Mouse (Mus musculus) CD4-positive helper T cell, adult 2 months (primary cell): ENCODE data around the gene Lemd1.

Experiments used
- DNase-seq: peaks from one replicate; pipeline ENCODE4 v3.0.0-alpha.2; 2012; ENCODE audit warnings: low read depth, missing footprints, low spot score

Gene Lemd1

GRCm38 (mm10) chr1:132164780-132165518 is 26.3 kb upstream of the Lemd1 start:
- DNase-seq: no peak

- DNase-seq: no peak
These were observed 25.4 kb upstream of the Lemd1 start for GRCm38 (mm10) chr1:132165859-132166258.

GRCm38 (mm10) chr1:132168115-132168767 is 23.0 kb upstream of the Lemd1 start:
- no peak for DNase-seq

GRCm38 (mm10) chr1:132170698-132171097 is 20.5 kb upstream of the Lemd1 start:
- no peak for DNase-seq

- no peak for DNase-seq
These were observed 19.6 kb upstream of the Lemd1 start for GRCm38 (mm10) chr1:132171619-132172018.

- no peak for DNase-seq
These were observed 4.9 kb upstream of the Lemd1 start for GRCm38 (mm10) chr1:132186303-132186702.

GRCm38 (mm10) chr1:132188442-132189066 is 2.7 kb upstream of the Lemd1 start:
- DNase-seq: no peak

GRCm38 (mm10) chr1:132189231-132189630 is 2.0 kb upstream of the Lemd1 start:
- no peak for DNase-seq

- no peak for DNase-seq
These were observed 1.2 kb upstream of the Lemd1 start for GRCm38 (mm10) chr1:132190040-132190513.

- no peak for DNase-seq
These were observed 574 bp upstream of the Lemd1 start for GRCm38 (mm10) chr1:132190621-132191092.

- no peak for DNase-seq
These were observed 802 bp downstream of the Lemd1 start for GRCm38 (mm10) chr1:132191786-132192680.

GRCm38 (mm10) chr1:132193806-132194205 is 2.6 kb downstream of the Lemd1 start:
- no peak for DNase-seq

- no peak for DNase-seq
These were observed 3.4 kb downstream of the Lemd1 start for GRCm38 (mm10) chr1:132194624-132195023.

- no peak for DNase-seq
These were observed 3.9 kb downstream of the Lemd1 start for GRCm38 (mm10) chr1:132195100-132195499.

- no peak for DNase-seq
These were observed 4.5 kb downstream of the Lemd1 start for GRCm38 (mm10) chr1:132195681-132196080.

GRCm38 (mm10) chr1:132196337-132196736 is 5.1 kb downstream of the Lemd1 start:
- DNase-seq: no peak

- no peak for DNase-seq
These were observed 6.4 kb downstream of the Lemd1 start for GRCm38 (mm10) chr1:132197666-132198065.

GRCm38 (mm10) chr1:132198401-132199071 is 7.3 kb downstream of the Lemd1 start:
- DNase-seq: no peak

- DNase-seq: no peak
These were observed 8.0 kb downstream of the Lemd1 start for GRCm38 (mm10) chr1:132199244-132199643.

GRCm38 (mm10) chr1:132199934-132200333 is 8.7 kb downstream of the Lemd1 start:
- DNase-seq: no peak
